Mouse (Mus musculus): ENCODE data around the gene Styx. TPM values are rescaled to one million over a fixed set of nuclear protein-coding genes. Genes with fewer than 3 reads are reported as not detected.

The Styx gene
- total RNA-seq (2021): 10 to 100 TPM; 18.7 to 18.8 TPM
- long read RNA-seq, experiment 1, full-length matches to known transcripts: 7 of 9 reads
- long read RNA-seq, experiment 1, partial matches to known transcripts: 0 of 9 reads
- long read RNA-seq, experiment 1, other reads (novel, unspliced or antisense): 2 of 9 reads
- long read RNA-seq, experiment 2, full-length matches to known transcripts: 6 of 8 reads
- long read RNA-seq, experiment 2, partial matches to known transcripts: 0 of 8 reads
- long read RNA-seq, experiment 2, other reads (novel, unspliced or antisense): 2 of 8 reads

DNA sequence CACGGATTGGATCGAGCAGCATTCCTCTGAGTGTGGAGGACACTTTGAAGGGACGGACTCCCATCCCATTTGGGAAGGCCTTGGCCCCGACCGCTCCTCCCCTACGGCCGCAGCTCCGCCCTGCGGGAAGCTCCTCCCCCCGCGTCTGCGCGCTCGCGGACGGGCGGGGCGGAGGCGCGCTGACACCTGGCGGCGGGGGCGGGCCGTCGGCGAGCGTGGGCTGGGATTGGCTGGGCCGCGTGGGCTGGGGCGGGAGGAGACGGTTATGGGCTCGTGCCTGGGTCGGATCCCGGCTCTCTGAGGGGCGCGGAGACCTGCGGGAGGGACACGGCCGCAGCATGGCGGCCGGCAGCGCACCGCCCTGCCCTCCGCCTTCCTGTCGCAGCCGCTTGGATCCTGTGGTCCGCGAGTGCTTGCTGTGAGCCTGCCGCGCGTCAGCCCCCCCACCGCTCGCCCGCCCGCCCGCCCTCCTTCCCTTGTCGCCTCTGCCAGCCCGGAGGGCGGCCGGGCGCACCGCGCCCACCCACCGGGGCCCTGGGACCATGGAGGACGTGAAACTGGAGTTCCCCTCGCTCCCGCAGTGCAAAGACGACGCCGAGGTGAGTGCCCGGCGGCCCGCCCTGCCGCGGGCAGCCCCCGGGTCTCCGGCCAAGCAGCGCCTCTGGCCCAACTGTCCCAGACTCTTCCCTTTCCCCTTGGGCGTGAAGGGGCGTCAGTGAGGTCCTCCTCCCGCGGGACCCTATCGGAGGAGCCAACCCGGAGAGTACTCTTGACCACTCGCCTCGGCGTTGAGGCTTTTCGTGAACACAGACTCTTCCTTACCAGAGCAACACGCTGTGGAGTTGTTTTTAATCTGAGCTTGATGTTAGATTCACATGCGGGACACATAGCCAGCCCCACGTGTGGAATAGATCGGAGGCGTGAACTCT lies at the start of gene Styx:
Styx (plus strand) TSS at position 163 of the 929 bp plus-strand sequence.
- peak; percentile 89 to 95 for DNase-seq (ENCODE audit: low spot score in 2 of 2)

DNA sequence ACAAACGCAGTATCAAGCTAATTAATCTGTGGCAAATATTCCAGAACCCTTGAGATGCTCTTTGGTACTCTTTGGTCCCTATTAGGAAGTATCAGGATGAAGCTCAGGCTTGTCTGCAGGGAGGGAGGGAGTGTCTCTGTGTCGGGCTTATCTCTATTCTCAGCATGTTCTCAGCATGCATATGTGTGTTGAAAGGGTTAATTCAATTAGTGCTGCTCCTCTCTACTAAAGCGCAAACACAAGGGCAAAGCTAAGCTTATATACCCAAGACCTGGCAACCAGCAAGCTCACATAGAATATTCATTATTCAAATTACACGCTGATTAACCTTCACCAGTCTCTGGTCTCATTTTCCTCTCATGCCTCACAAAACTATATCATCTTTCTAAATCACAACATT lies 47.0 kb upstream of the Styx start:
- no peak for DNase-seq (ENCODE audit: low spot score in 2 of 2)

DNA sequence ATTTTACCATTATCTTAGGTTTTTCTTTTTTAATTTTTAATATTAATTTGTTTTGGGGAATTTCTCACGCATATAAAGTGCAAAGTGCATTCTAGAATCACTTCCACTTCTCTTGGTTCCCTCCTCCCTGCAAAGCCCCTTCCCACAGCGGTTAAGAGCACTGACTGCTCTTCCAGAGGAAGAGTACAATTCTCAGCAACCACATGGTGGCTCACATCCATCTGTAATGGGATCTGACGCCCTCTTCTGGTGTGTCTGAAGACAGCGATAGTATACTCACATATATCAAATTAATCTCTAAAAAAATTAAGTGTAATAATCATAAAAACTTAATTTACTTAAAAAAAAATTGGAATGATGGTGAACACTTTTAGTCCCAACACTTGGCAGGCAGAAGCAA lies 46.5 kb upstream of the Styx start:
- DNase-seq (ENCODE audit: low spot score in 2 of 2): no peak

DNA sequence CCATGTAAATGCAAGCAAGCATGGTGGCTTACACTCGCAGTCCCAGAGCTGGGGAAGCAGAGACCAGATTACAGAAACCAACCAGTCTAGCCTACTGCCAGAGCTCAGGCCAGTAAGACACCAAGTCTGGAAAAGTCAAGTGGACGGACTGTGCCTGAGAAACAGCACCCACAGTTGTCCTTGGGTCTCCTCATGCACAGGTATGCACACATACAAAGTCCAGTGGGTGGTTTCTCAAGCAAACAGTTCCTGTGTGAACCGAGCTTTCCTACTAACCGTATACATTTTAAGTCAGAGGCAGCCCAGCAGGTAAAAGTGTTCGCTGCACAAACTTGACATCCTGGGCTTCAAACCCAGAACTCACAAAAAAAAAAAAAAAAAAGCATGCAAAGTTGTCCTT lies 45.0 kb upstream of the Styx start:
- DNase-seq (ENCODE audit: low spot score in 2 of 2): no peak

DNA sequence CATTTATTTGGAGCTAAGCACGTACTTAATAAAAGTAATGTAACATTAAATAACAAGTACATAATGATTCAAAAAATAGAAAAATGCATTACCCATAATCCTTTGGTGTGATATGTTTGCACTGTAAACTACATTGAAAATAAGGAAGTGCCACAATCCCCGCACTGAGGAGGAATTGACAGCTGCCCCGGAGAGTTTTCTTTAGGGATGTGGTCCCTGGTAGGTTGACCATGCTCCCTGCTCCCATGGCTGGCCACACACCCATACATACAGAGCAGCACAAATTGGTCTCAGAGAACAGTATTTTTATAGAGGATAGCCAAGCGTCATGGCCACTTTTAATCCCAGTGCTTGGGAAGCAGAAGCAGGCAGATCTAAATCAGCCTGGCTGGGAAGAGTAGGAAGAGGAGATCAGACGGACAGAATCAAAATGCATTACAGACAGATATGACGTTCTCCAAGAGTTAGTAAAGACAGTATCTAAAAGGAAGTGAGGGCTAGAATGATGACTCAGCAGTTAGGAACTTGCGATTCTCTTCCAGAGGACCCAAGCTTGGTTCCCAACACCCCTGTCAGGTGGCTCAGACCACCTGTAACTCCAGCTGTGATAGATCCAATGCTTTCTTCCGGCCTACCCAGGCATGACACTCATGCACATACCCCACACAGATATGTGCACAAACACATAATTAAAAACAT lies 43.1 kb upstream of the Styx start:
- no peak for DNase-seq (ENCODE audit: low spot score in 2 of 2)

DNA sequence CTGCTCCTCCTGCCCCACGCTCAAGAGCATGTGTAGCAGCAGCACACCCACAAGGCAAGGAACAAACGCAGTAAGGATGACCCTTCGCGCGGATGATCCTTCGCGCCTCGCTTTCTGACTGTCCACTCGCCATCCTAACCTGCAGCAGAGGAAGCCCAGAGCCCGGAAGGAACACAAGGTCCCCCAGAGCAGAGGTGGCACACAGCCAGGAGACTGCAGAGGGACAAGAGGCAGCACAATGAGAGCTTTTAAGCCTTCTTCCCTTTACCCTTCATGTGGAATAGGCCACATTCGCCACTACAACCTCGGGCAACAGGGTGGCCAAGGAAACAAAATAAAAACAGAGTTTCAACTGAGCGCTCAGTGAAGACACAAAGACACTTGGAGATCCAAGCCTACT lies 41.2 kb upstream of the Styx start:
- DNase-seq (ENCODE audit: low spot score in 2 of 2): no peak

DNA sequence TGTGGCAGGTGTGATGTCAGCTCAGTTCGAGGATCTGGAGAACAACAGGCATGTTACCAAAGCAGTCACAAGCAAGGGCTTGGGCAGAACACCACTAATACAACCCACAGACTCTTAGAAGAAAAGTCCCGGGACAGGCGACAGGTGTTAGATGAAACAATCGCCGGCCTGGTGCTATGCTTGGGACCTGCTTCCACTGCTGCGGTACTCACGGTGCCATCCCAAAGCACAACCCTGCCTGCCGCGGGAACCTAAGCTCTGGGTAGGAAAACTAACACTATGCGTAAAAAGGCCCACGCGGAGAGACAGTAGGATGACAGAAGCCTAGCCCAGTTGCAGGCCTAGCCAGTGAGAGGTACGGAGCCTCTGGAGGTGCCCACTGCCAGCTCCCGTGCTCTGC lies 40.8 kb upstream of the Styx start:
- no peak for DNase-seq (ENCODE audit: low spot score in 2 of 2)

DNA sequence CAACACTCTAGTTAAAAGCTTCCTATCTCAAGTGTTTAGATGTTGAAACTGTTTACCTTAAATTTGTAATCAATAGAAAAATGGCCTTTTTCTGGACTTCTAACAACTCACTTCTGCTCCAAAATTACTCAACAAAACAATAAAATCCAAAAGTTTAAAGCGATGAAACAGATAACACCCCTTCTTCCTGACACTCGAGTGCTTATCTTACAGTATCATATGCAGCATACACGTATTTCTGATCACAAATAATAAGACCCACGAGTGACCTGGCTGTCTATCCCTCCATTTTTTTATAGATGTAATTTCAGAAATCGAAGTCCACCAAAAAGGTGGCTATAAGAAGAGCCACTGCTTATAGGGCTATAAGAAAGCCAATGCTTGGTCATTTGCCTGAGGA lies 34.0 kb upstream of the Styx start:
- DNase-seq (ENCODE audit: low spot score in 2 of 2): no peak

DNA sequence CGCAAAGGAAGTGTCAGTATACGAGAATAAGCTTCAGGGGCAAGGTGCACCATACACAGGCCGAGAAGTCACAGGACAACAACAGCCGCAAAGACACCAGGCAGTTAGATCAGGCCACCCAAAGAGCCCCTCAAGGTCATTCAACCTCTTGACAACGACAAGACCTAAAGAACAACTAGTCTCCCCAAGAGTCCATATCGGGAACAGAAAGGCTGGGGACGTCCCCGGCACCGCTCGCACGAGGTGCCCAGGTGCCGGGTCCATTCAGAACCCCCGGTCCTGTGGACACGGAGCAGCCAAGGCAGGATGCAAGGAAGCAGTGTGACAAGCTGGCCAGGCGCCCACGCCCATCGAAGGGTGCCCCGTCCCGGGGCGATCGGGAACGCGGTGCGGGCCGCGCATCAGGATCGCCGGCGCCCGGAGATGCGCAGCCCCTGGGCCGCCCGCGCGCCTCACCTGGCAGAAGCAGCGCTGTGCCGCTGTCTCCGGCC lies 32.9 kb upstream of the Styx start:
- DNase-seq (ENCODE audit: low spot score in 2 of 2): peak; percentile 10 to 32

DNA sequence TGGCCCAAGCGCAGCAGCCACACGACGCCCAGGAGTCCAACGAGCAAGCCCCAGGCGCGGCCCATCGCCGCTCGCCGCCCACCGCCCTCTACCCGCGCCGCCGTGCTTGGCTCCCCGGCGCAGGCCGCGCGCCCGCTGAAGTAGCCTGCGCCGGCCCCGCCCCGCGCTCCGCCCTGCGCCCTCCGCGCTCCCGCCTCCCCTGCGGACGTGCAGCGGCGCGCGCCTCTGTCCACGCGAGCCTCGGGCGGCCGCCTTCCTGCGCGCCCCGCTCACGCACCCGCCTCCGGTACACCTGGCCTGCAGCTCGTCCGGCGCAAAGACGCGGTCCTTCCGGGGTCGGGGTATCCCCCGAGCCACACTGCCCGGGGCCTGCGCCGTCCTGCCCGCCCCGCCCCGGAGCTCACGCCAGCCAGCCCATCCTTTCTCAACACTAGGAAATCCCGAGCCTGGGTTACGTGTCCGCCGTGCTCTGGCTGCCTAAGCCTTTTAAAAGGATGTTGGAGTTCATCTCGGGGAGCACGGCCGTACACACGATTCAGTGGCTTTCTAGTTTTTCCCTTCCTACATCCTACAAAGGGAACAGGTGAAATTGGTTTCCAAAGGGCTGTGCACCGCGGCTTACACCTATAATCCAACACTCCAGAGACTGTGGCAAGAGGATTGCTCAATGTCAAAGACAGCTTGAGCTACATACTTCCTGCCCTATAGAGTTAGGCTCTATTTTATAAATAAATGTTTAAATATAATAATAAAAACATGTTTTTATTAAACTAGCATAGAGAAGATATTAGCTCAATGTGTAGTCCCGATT lies 32.3 kb upstream of the Styx start, which contains the start of gene Ero1l:
Ero1l (minus strand) TSS at position 346 of the 811 bp plus-strand sequence.
- peak; percentile 70 to 77 for DNase-seq (ENCODE audit: low spot score in 2 of 2)

DNA sequence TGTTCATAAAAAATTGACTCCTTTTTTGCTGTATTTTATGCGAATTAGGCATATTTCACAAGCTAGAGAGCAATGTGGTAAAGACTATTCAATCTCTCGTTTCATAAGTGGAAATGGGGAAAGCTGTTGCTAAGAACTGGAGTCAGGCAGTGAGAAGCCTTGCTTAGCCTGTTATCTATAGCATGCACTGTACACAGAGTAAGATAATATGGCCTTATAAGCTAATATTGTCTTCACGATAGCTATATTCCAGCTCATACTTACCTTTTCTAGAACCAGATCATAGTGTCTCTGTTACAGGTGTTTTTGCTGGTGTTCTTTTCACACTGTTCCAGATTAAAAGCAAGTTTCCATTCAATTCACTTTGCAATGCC lies 31.7 kb upstream of the Styx start:
- no peak for DNase-seq (ENCODE audit: low spot score in 2 of 2)

DNA sequence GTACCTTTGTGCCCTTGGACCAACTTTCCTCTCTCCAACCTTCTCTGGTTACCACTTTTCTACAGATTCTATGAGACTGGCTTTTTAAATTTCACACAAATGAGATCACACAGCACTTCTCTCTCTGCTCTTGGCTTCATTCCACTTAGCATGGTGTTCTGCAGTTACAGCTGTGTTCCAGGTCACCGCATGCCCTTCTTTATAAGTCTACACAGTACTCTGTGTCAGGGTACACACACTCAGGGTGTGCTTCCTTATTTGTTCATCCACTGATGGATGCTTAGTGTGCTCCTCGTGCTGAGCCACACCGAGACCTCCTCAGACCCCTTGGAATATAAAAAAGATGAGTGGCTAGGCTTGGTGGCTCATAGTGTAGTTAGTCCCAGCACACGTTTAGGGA lies 30.8 kb upstream of the Styx start:
- no peak for DNase-seq (ENCODE audit: low spot score in 2 of 2)

DNA sequence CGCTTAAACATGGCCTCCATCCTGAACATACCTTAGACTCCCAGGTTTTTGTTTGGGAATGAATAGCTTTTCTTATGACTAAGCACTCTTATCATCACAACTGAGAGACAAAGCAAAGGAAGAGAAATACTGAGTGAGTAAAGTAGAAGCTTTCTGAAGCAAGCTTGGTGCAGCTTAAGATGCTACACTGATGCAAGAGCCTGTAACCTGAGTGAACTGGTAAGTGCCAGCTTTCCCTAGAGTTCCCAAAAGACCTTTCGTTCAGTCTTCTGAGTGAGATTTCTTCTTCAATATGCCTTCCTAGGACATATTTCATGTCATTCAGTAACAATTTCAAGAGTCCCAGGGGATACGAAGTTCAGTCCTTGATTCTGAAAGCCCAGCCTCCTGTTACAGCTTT lies 29.8 kb upstream of the Styx start:
- no peak for DNase-seq (ENCODE audit: low spot score in 2 of 2)

DNA sequence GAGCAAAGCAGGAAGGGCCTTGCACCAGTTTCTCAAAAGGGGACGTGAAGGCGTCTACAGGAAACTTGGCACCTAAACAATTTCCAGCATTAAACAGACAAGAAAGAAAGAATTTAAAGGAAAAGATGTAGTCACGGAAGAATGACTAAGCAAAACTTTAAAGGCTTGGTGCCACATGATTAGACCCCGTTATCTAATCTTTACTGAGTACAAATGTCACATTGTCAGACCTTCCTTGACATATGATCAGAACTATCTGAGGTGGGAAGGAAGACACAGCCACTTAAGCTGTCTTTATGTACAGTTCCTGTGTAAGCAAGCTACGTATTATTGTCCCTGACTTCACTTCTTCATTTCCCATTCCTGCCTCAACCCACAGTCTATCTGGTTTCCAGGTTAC lies 29.3 kb upstream of the Styx start:
- DNase-seq (ENCODE audit: low spot score in 2 of 2): no peak

DNA sequence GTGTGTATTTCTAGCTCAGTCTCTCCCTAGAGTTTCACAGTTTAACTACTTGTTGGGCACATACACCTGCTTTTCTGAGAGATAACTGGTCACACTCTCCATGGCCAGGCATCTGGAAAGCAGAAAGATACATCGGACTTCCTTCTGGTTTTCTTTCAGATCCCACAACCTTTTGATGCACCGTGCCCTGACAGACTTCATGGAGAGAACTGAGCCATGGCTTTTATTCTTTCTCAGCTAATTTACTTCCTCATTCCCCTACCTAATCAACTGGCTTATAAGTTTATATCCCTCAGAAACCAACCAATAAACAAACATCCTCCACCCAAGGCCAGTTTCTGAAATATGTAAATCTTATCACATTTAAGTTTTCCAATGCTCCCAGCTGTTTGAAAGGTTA lies 28.4 kb upstream of the Styx start:
- no peak for DNase-seq (ENCODE audit: low spot score in 2 of 2)

DNA sequence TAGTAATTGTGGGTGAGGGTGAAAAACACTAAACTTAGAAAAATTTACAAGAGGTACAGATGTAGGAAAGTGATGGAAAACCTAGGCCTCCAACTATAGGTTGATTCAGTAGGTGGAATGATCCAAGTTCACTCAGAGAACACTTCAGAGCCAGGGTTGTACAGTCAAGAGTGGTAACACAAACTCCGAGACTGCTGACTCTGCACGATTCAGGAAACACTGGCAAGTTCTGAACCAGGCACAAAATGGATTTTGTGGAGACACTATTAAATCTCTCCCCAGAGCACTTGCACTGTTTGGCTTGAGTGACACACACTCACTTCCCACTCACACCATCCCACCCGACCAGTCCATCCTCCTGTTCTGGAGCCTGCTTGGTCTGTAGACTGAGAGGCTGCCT lies 27.6 kb upstream of the Styx start:
- no peak for DNase-seq (ENCODE audit: low spot score in 2 of 2)

DNA sequence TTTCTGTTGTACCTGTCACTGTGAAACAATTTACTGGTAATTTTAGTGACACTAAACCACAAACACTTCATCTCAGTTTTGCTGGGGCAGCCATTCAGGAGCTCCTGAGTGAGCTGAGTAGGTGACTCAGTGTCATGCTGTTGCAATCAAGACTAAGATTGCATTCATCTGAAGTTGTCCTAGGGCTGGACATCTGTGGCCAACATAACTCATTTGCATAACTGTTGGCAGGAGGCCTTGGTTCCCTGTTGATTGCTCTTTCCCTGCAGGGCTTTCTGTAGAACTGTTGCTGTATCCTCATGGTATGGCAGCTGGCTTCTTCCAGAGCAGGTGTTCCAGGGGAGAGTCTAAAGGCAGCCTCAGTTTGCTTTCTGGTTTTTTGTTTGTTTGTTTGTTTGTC lies 25.4 kb upstream of the Styx start:
- DNase-seq (ENCODE audit: low spot score in 2 of 2): no peak

DNA sequence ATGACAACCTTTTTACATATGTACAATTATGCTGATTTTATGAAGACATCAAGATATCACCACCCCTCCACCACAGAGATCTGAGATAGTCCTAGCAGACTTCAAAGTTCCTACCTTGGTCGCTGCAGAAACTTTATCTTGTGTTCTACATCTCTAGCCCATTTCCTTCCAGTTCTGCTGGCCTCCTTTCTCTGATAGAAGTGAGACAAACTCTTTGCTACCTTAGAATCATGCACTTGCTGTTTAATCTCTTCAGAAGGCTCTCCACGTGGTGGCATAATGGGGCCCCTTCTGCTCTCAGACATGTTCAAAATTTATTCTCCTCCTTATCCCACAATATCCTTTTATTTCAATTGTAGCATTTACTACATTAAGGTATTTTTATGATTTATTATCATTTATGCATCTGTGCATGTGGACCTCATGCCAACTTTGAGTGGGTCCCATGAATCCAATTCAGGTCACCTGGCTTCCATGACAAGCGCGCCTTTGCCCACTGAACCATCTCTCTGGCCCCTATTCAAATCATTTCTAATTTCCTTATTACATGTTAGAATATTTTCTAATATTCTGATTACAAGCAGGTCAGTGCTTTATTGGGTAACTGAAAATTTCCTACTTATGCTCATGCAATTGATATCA lies 22.7 kb upstream of the Styx start:
- no peak for DNase-seq (ENCODE audit: low spot score in 2 of 2)

DNA sequence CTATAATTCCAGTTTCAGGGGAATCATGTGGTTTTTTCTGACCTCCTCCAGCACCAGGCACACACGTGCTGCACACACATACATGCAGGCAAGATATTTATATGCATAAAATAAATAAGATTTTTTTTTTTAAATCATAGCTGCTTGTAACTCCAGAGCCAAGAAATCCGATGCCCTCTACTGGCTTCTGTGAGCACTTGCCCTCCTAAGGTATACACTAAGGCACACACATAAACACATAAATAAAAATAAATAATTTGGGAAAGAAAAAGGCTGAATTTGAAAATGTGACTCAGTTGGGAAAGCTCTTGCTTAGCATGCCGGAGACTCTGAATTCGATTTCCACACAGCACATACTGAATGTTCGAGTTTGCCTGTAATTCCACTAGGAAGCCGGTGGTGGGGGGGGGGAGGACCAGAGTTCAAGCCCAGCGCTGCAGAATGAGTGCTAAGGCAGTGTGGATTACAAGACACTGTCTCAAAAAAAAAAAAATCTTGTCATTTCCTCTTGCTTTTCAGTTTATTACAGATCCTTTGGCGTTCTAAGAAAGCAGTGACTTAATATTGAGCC lies 21.8 kb upstream of the Styx start:
- DNase-seq (ENCODE audit: low spot score in 2 of 2): no peak

DNA sequence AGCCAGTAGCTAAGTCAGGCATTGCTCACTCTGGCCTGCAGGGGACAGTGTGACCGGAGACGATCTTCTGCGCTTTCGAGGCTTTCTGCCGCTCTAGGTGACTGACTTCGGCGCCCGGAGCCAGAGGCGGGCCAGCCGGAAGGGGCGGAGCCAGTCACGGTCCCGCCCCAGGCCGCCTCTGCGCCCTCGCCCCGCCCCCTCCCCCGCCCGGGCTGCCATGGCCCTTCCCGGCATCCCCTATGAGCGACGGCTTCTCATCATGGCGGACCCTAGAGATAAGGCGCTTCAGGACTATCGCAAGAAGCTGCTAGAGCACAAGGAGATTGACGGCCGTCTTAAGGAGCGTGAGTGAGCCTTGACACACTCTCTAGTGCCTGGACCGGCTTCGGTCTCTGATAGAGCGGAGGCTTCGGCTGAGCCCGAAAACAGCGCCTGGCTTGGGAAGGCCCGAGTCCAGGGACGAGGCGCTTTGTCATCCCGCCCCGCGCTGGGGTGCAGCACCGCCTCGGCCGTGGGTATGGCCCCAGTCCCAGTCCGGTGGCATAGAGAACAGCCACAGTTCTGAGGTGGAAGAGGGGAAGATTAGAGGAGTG lies 21.2 kb upstream of the Styx start, which contains the start of gene Psmc6:
Psmc6 (plus strand) TSS at position 200 of the 593 bp plus-strand sequence.
- peak; percentile 88 to 94 for DNase-seq (ENCODE audit: low spot score in 2 of 2)
